Mouse (Mus musculus) liver, embryonic 16.5 days (tissue): ENCODE data around the gene Ankrd33. TPM values are rescaled to one million over a fixed set of nuclear protein-coding genes. Genes with fewer than 3 reads are reported as not detected.

Source experiments
- ATAC-seq: fragments of 200-750 bp; cut with Nextera tagmentation; 2 replicates; pipeline ENCODE4 v1.8.0; 2017; ENCODE audit warnings: low read depth, mild to moderate bottlenecking, moderate number of reproducible peaks, moderate library complexity
- H3K27ac ChIP-seq: fragments of 300-500 bp; sonication (generic); 2 replicates; pipeline ENCODE4 v1.5.1; 2014; ENCODE audit warnings: mild to moderate bottlenecking, low read length
- H3K27me3 ChIP-seq: fragments of 300-500 bp; sonication (generic); 2 replicates; pipeline ENCODE4 v1.6.1; 2014; ENCODE audit warnings: low read depth, low read length, mixed read lengths; ENCODE audit not compliant: control insufficient read depth, insufficient read depth
- H3K36me3 ChIP-seq: fragments of 300-500 bp; sonication (generic); 2 replicates; pipeline ENCODE4 v1.6.1; 2014; ENCODE audit warnings: mild to moderate bottlenecking; ENCODE audit not compliant: control insufficient read depth, insufficient read depth
- H3K4me1 ChIP-seq: fragments of 300-500 bp; sonication (generic); 2 replicates; pipeline ENCODE4 v1.6.1; 2014; ENCODE audit warnings: low read depth, low read length, mixed read lengths; ENCODE audit not compliant: control insufficient read depth
- H3K4me2 ChIP-seq: fragments of 300-500 bp; sonication (generic); 2 replicates; pipeline ENCODE4 v1.6.1; 2014; ENCODE audit warnings: low read depth, low read length, mixed read lengths
- H3K4me3 ChIP-seq: fragments of 300-500 bp; sonication (generic); 2 replicates; pipeline ENCODE4 v1.5.1; 2014; ENCODE audit warnings: low read depth, mild to moderate bottlenecking, low read length
- H3K9ac ChIP-seq: fragments of 300-500 bp; sonication (generic); 2 replicates; pipeline ENCODE4 v1.6.1; 2014; ENCODE audit warnings: low read depth, low read length
- H3K9me3 ChIP-seq: fragments of 300-500 bp; sonication (generic); replicated peaks from 2 replicates; pipeline ENCODE4 v1.6.1; 2016; ENCODE audit warnings: low read length; ENCODE audit not compliant: control insufficient read depth
- WGBS: fragments of 180-500 bp; shearing (Covaris S2); extraction: QIAGEN DNeasy Blood & Tissue Kit; methylation state at CpG from one replicate; pipeline ENCODE4 v1.1.7; 2014; ENCODE audit not compliant: insufficient replicate concordance; 5-methylcytosine and 5-hydroxymethylcytosine counted together
- polyA plus RNA-seq: library from polyadenylated mRNA; unstranded; fragments of >200 nt; fragmentation: Nextera tagmentation; extraction: Ambion mirVana; gene quantifications from 2 replicates; pipeline ENCODE4 v1.2.1, GENCODE M21; 2015

The Ankrd33 gene
- not detected in 2 replicates for polyA plus RNA-seq

- 53% methylated on average over 5 of the region's 5 CpGs for WGBS
- no peak within 1 kb of the TSS for H3K27ac ChIP-seq
Measured at GRCm38 (mm10) chr15:101115511-101116110, at the start of gene Ankrd33. Gene Ankrd33 (plus strand): TSS chr15:101115755.

DNA sequence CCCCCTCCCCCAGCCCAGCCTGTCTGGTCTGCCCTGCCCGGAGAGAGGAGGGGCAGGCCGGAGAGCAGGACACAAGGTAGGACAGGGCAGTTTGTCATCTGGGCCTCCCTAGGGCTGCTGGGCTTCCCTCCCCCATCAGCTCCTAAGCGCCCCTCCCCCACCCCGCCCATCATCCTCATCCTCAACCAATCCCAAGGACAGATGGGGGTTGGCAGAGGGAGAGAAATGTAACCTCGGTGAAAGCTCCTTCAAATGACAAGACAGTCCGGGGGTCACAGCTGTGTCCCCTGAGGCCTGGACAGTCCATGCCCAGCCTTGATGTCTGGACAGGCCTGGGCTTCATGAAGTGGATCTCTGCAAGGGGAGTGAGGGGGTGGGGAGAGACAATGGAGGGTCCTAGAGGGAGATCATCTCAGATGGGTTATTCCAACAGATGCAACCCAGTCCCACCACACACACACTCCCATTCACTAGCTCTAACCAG lies 49.1 kb upstream of the Ankrd33 start:
- Histone ChIP-seq H3K4me2 (no peak overlapping the region), H3K4me3 (no peak overlapping the region), H3K27ac (no peak overlapping the region), H3K36me3 (no peaks in the 10 kb centered on the region), H3K27me3 (no peaks in the 10 kb centered on the region), H3K9ac (no peak overlapping the region), H3K4me1 (peaks cover 6% of the 10 kb centered on the region), H3K9me3 (no peaks in the 10 kb centered on the region)
- 43% methylated on average over 6 of the region's 6 CpGs for WGBS
- no peak for ATAC-seq

More at GRCm38 (mm10) chr15:101115511-101116110, at the start of gene Ankrd33:
- Histone ChIP-seq H3K27me3 (no peaks in the 10 kb centered on the region), H3K36me3 (no peaks in the 10 kb centered on the region), H3K9ac (no peak within 1 kb of the TSS), H3K9me3 (no peaks in the 10 kb centered on the region), H3K4me3 (no peak within 1 kb of the TSS), H3K4me1 (no peaks in the 10 kb centered on the region; the same call in 1 of the 2 replicates), H3K4me2 (no peak within 1 kb of the TSS)
- ATAC-seq, result no peak

GRCm38 (mm10) chr15:101066920-101067696 lies 48.4 kb upstream of the Ankrd33 start:
- peaks cover 6% of the 10 kb centered on the region for H3K4me1 ChIP-seq
- H3K36me3 ChIP-seq, result no peaks in the 10 kb centered on the region
- H3K27me3 ChIP-seq, result no peaks in the 10 kb centered on the region
- H3K9me3 ChIP-seq, result no peaks in the 10 kb centered on the region
- H3K4me2 ChIP-seq, result no peak overlapping the region
- ATAC-seq, result no peak
- H3K9ac ChIP-seq, result no peak overlapping the region
- H3K4me3 ChIP-seq, result no peak overlapping the region
- H3K27ac ChIP-seq, result no peak overlapping the region
- 59% methylated on average over 7 of the region's 9 CpGs for WGBS

DNA sequence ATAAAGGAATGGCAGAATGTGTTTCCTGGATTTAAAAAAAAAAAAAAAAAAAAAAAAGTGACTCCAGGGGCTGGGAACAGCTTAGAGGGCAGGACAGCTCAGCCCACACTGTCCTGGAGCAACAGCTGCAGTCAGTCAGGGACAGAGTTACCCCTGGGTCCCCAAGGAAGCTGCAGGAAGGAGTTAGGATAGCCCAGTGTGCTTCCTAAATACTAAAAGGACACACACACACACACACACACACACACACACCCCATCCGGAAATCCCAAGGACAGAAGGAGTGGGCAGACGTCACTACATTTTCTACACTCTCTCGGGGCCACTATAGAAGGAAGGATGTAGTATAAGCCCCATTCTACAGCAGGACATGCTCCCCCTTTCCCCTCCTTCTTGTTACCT lies 47.5 kb upstream of the Ankrd33 start:
- Histone ChIP-seq H3K27me3 (no peaks in the 10 kb centered on the region), H3K9me3 (no peaks in the 10 kb centered on the region), H3K4me2 (no peak overlapping the region), H3K4me3 (no peak overlapping the region), H3K27ac (no peak overlapping the region), H3K36me3 (no peaks in the 10 kb centered on the region), H3K4me1 (peaks cover 6% of the 10 kb centered on the region), H3K9ac (no peak overlapping the region)
- WGBS, result 30% methylated on average over 3 of the region's 3 CpGs
- no peak for ATAC-seq

- Histone ChIP-seq H3K4me3 (no peak overlapping the region), H3K9ac (no peak overlapping the region), H3K4me2 (no peak overlapping the region), H3K27me3 (no peaks in the 10 kb centered on the region), H3K4me1 (peaks cover 6% of the 10 kb centered on the region), H3K27ac (no peak overlapping the region), H3K9me3 (no peaks in the 10 kb centered on the region), H3K36me3 (no peaks in the 10 kb centered on the region)
- 44% methylated on average over 4 of the region's 4 CpGs for WGBS
- no peak for ATAC-seq
Measured at GRCm38 (mm10) chr15:101068671-101069070, 46.9 kb upstream of the Ankrd33 start.

DNA sequence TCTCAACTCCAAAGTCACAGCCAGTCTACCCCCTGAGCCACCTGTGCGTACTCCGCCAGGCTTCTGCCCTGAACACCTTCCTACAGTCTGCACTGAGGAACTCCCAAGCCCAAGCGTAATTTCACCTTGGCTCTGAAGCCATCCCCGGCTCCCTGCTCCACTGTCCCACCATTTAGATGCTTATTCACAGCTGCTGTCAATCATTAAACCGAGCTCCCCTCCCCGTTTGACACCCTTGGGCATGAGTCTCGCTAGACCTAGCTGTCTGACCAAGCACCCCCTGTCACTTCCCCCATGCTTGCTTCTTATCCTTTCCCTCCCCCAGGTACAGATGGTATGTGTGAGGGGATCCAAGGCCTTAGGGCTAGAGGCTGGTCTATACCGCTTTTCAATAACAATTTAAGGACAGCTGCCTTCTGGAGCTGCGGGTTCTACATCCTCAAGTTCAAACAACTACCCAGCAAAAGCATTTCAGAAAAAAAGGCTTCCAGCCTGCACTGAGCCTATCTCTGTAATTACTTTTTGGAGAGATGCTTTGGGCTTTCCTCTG lies 45.8 kb upstream of the Ankrd33 start:
- 47% methylated on average over 9 of the region's 9 CpGs for WGBS
- no peak overlapping the region for H3K4me3 ChIP-seq
- H3K9me3 ChIP-seq, result no peaks in the 10 kb centered on the region
- H3K36me3 ChIP-seq, result no peaks in the 10 kb centered on the region
- no peak for ATAC-seq
- H3K27ac ChIP-seq, result no peak overlapping the region
- no peaks in the 10 kb centered on the region for H3K27me3 ChIP-seq
- H3K4me2 ChIP-seq, result no peak overlapping the region
- no peak overlapping the region for H3K9ac ChIP-seq
- peaks cover 9% of the 10 kb centered on the region for H3K4me1 ChIP-seq

DNA sequence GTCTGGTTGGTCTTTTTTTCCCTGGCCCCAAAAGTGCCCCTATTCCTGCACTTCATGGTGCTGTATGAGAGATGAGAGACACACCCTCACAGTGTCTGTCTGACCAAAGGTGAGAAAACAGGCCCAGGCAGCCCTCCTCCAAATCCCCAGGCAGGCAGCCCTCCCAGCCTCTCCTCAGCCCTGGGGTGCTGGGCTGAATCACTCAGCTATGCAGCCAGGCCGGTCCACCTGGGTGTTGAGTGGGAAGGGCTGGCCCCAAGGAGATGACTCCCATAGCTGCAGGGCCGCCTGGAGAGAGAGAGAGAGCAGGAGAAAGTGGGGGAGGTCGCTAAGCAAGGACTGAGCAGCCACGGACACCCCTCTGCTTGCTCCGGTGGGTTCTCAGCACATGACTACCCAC lies 44.8 kb upstream of the Ankrd33 start:
- Histone ChIP-seq H3K9me3 (no peaks in the 10 kb centered on the region), H3K27ac (no peak overlapping the region), H3K4me2 (no peak overlapping the region), H3K9ac (no peak overlapping the region), H3K4me3 (no peak overlapping the region), H3K36me3 (no peaks in the 10 kb centered on the region), H3K27me3 (peaks cover 7% of the 10 kb centered on the region), H3K4me1 (peaks cover 9% of the 10 kb centered on the region)
- no peak for ATAC-seq
- 38% methylated on average over 5 of the region's 5 CpGs for WGBS

- no peak overlapping the region for H3K4me3 ChIP-seq
- H3K4me1 ChIP-seq, result peaks cover 9% of the 10 kb centered on the region
- WGBS, result 24% methylated on average over 2 of the region's 2 CpGs
Measured at GRCm38 (mm10) chr15:101072736-101073135, 42.8 kb upstream of the Ankrd33 start.

GRCm38 (mm10) chr15:101074067-101074466 lies 41.5 kb upstream of the Ankrd33 start:
- no peak overlapping the region for H3K4me3 ChIP-seq
- WGBS, result 59% methylated on average over 5 of the region's 5 CpGs
- ATAC-seq, result no peak
- no peak overlapping the region for H3K27ac ChIP-seq
- no peaks in the 10 kb centered on the region for H3K9me3 ChIP-seq
- no peak overlapping the region for H3K9ac ChIP-seq
- peaks cover 40% of the 10 kb centered on the region for H3K27me3 ChIP-seq
- no peaks in the 10 kb centered on the region for H3K36me3 ChIP-seq
- no peak overlapping the region for H3K4me2 ChIP-seq
- H3K4me1 ChIP-seq, result peaks cover 9% of the 10 kb centered on the region

More at GRCm38 (mm10) chr15:101072736-101073135, 42.8 kb upstream of the Ankrd33 start:
- no peak overlapping the region for H3K4me2 ChIP-seq
- no peak overlapping the region for H3K9ac ChIP-seq
- no peaks in the 10 kb centered on the region for H3K9me3 ChIP-seq
- no peak for ATAC-seq
- no peaks in the 10 kb centered on the region for H3K36me3 ChIP-seq
- peaks cover 27% of the 10 kb centered on the region for H3K27me3 ChIP-seq
- no peak overlapping the region for H3K27ac ChIP-seq
